Mouse (Mus musculus) liver, adult 2 months (tissue): Measurements from ENCODE around the gene Mast3.
A peak's percentile ranks its signal among the peaks of the same experiment; 100 is the strongest.

Experiments used
- CTCF ChIP-seq: fragments of 200-500 bp; IDR thresholded peaks from 2 replicates; pipeline ENCODE4 v1.5.1; 2011; ENCODE audit warnings: low read depth, low read length, control low read depth
- POLR2A ChIP-seq: fragments of 200-500 bp; IDR thresholded peaks from 2 replicates; pipeline ENCODE4 v1.6.1; 2011; ENCODE audit warnings: low read length, control low read depth; ENCODE audit not compliant: insufficient read depth; ENCODE audit errors: extremely low read depth

- TF ChIP-seq CTCF, result peak; percentile 88
- no peak for TF ChIP-seq POLR2A
These were observed 41.5 kb downstream of the Mast3 start for GRCm38 (mm10) chr8:70763354-70763753.
